Mouse (Mus musculus) forebrain, embryonic 11.5 days (tissue): Measurements from ENCODE around the gene 1700029P11Rik. TPM values are rescaled to one million over a fixed set of nuclear protein-coding genes. Genes with fewer than 3 reads are reported as not detected.

Experiments
- ATAC-seq: fragments of 200-750 bp; cut with Nextera tagmentation; replicated peaks from 2 replicates; pipeline ENCODE4 v1.8.0; 2017; ENCODE audit warnings: moderate TSS enrichment; ENCODE audit not compliant: low FRiP score
- DNase-seq: peaks from one replicate; pipeline ENCODE4 v3.0.0-alpha.2; 2017; ENCODE audit warnings: low spot score
- H3K27ac ChIP-seq: fragments of 300-500 bp; sonication (generic); 2 replicates; pipeline ENCODE4 v1.5.1; 2014; ENCODE audit warnings: low read depth, low read length
- H3K27me3 ChIP-seq: fragments of 300-500 bp; sonication (generic); 2 replicates; pipeline ENCODE4 v1.6.1; 2014; ENCODE audit warnings: mild to moderate bottlenecking, low read length, mixed read lengths; ENCODE audit not compliant: control insufficient read depth, insufficient read depth
- H3K36me3 ChIP-seq: fragments of 300-500 bp; sonication (generic); 2 replicates; pipeline ENCODE4 v1.6.1; 2014; ENCODE audit warnings: mild to moderate bottlenecking, low read length, moderate library complexity, mixed read lengths; ENCODE audit not compliant: control insufficient read depth, insufficient read depth
- H3K4me1 ChIP-seq: fragments of 300-500 bp; sonication (generic); replicated peaks from 2 replicates; pipeline ENCODE4 v1.6.1; 2014; ENCODE audit warnings: low read length, mixed read lengths; ENCODE audit not compliant: control insufficient read depth, insufficient read depth
- H3K4me2 ChIP-seq: fragments of 300-500 bp; sonication (generic); 2 replicates; pipeline ENCODE4 v1.6.1; 2014; ENCODE audit warnings: low read depth, mild to moderate bottlenecking, low read length, moderate library complexity, mixed read lengths; ENCODE audit not compliant: severe bottlenecking
- H3K4me3 ChIP-seq: fragments of 300-500 bp; sonication (generic); 2 replicates; pipeline ENCODE4 v1.5.1; 2014; ENCODE audit warnings: low read depth, low read length
- H3K9ac ChIP-seq: fragments of 300-500 bp; sonication (generic); 2 replicates; pipeline ENCODE4 v1.6.1; 2014; ENCODE audit warnings: low read length
- H3K9me3 ChIP-seq: fragments of 300-500 bp; sonication (generic); 2 replicates; pipeline ENCODE4 v1.6.1; 2016; ENCODE audit warnings: low read length, mixed read lengths; ENCODE audit not compliant: control insufficient read depth
- WGBS: fragments of 180-500 bp; shearing (Covaris S2); extraction: QIAGEN DNeasy Blood & Tissue Kit; methylation state at CpG from one replicate; pipeline ENCODE4 v1.1.7; 2014; 5-methylcytosine and 5-hydroxymethylcytosine counted together
- polyA plus RNA-seq: library from polyadenylated mRNA; unstranded; fragments of >200 nt; fragmentation: Nextera tagmentation; extraction: Ambion mirVana; gene quantifications from 2 replicates; pipeline ENCODE4 v1.2.1, GENCODE M21; 2014

The 1700029P11Rik gene
- polyA plus RNA-seq, 1 experiment from 2014 or later = not detected

DNA sequence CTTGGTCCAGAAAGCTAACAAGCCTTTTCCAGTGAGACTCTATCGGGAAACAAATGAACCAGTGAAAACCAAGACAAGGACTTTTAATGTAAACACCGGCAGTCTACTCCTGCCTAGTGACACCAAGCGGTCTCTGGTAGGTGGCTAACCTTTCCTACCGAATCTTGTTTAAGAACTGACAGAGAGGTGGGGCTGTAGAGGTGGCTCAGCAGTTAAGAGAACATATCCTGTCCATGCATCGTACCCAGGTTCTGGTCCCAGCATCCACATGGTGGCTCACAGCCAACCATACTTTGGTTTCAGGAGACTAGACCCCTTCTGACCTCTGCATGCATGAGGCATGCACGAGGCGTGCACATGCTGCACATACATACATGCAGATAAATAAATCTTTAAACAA is 46.9 kb downstream of the 1700029P11Rik start:
- no peak overlapping the region for H3K4me2 ChIP-seq
- DNase-seq (no peak), ATAC-seq (no peak)
- H3K27me3 ChIP-seq = no peaks in the 10 kb centered on the region
- no peak overlapping the region for H3K9ac ChIP-seq
- H3K4me1 ChIP-seq = no peaks in the 10 kb centered on the region
- WGBS = 95% methylated on average over 7 of the region's 7 CpGs
- H3K36me3 ChIP-seq = peaks cover 17% of the 10 kb centered on the region
- no peaks in the 10 kb centered on the region for H3K9me3 ChIP-seq
- no peak overlapping the region for H3K4me3 ChIP-seq
- H3K27ac ChIP-seq = no peak overlapping the region

DNA sequence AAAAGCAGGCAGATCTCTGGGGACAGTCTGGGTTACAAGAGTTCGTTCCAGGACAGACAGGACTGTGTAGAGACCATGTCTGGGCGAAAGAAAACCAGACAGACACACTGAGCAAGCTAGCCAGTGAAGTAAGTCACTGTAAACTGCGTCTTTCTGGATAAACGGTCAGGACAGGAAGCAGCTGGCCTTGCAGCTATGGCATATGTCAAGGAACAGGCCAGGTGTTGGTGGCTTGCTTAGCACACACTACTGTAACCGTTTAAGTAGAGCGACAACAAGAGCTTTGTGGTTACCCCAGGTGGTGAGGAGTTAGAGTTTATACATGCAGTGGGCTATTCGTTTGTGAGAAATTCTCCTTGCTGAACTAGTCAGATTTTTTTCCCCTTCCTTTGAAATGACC is 47.4 kb downstream of the 1700029P11Rik start:
- Histone ChIP-seq H3K27me3 (no peaks in the 10 kb centered on the region), H3K4me2 (no peak overlapping the region), H3K9me3 (no peaks in the 10 kb centered on the region), H3K27ac (no peak overlapping the region), H3K36me3 (peaks cover 17% of the 10 kb centered on the region), H3K9ac (no peak overlapping the region), H3K4me3 (no peak overlapping the region), H3K4me1 (no peaks in the 10 kb centered on the region)
- DNase-seq = no peak
- whole genome bisulfite sequencing = 92% methylated on average over 7 of the region's 7 CpGs
- no peak for ATAC-seq

Other genes starting within 250 kb of the 1700029P11Rik start
- gene Zc3h7b, start 235.5 kb upstream of the 1700029P11Rik start, polyA plus RNA-seq = 50.1 and 57.6 TPM in 2 replicates
- 172 and 188 TPM in 2 replicates for gene Rangap1, start 235.0 kb upstream of the 1700029P11Rik start, polyA plus RNA-seq
- gene Tef, start 178.1 kb upstream of the 1700029P11Rik start, polyA plus RNA-seq = 16.8 and 17.4 TPM in 2 replicates
- gene Tob2, start 121.7 kb upstream of the 1700029P11Rik start, polyA plus RNA-seq = 22.1 and 23.6 TPM in 2 replicates
- gene Phf5a, start 108.6 kb upstream of the 1700029P11Rik start, polyA plus RNA-seq = 186 and 216 TPM in 2 replicates
- 169 and 171 TPM in 2 replicates for gene Aco2, start 108.2 kb upstream of the 1700029P11Rik start, polyA plus RNA-seq
- 65.1 and 80.5 TPM in 2 replicates for gene Polr3h, start 54.3 kb upstream of the 1700029P11Rik start, polyA plus RNA-seq
- 16.6 and 20.1 TPM in 2 replicates for gene Csdc2, start 43.8 kb upstream of the 1700029P11Rik start, polyA plus RNA-seq
- 35.1 and 36.9 TPM in 2 replicates for gene Pmm1, start 19.6 kb upstream of the 1700029P11Rik start, polyA plus RNA-seq
- 72.9 and 80.6 TPM in 2 replicates for gene Xrcc6, start 7.3 kb downstream of the 1700029P11Rik start, polyA plus RNA-seq
- gene Desi1, start 53.3 kb downstream of the 1700029P11Rik start, polyA plus RNA-seq = 40.3 and 45.1 TPM in 2 replicates
- 289 and 308 TPM in 2 replicates for gene Snu13, start 67.1 kb downstream of the 1700029P11Rik start, polyA plus RNA-seq
- not detected in 2 replicates for gene 4930407I10Rik, start 78.6 kb downstream of the 1700029P11Rik start, polyA plus RNA-seq
- gene Mei1, start 89.5 kb downstream of the 1700029P11Rik start, polyA plus RNA-seq = not detected in 2 replicates
- 23.6 and 25.5 TPM in 2 replicates for gene Ccdc134, start 147.4 kb downstream of the 1700029P11Rik start, polyA plus RNA-seq
- gene Srebf2, start 166.6 kb downstream of the 1700029P11Rik start, polyA plus RNA-seq = 209 and 216 TPM in 2 replicates
- gene Shisa8, start 232.3 kb downstream of the 1700029P11Rik start, polyA plus RNA-seq = 0.87 and 1.2 TPM in 2 replicates
- gene Tnfrsf13c, start 243.8 kb downstream of the 1700029P11Rik start, polyA plus RNA-seq = 0.35 and 0.64 TPM in 2 replicates